Mouse (Mus musculus) T-helper 1 cell (primary cell): ENCODE results near the gene Fyb.

ENCODE experiments used
- in situ Hi-C: fragments of 300-600 bp; cut with MboI, MseI; formaldehyde crosslinking; loops from one replicate; pipeline ENCODE4 v1.15.1; 2025; ENCODE audit warnings: high pct_unique_total_duplicates

Gene Fyb

GRCm38 (mm10) chr15:6635405-6635804, 112.8 kb downstream of the Fyb start:
- in situ Hi-C loops: loop anchor here (25.0 kb wide), 1 partner anchor 398 kb away; no protein-coding TSS in a partner anchor

- in situ Hi-C loops: loop anchor here (25.0 kb wide), 1 partner anchor 405 kb away; no protein-coding TSS in a partner anchor
These were observed 119.6 kb downstream of the Fyb start for GRCm38 (mm10) chr15:6642223-6642622.

GRCm38 (mm10) chr15:6645498-6645897, 122.8 kb downstream of the Fyb start:
- in situ Hi-C loops: loop anchor here (25.0 kb wide), 1 partner anchor 408 kb away; no protein-coding TSS in a partner anchor

- in situ Hi-C loops: loop anchor here (25.0 kb wide), 1 partner anchor 410 kb away; no protein-coding TSS in a partner anchor
These were observed 124.4 kb downstream of the Fyb start for GRCm38 (mm10) chr15:6647066-6647465.

GRCm38 (mm10) chr15:6648757-6649403, 126.2 kb downstream of the Fyb start:
- in situ Hi-C loops: loop anchor here (25.0 kb wide), 1 partner anchor 412 kb away; no protein-coding TSS in a partner anchor

- in situ Hi-C loops: no loop called here
These were observed 130.4 kb downstream of the Fyb start for GRCm38 (mm10) chr15:6653046-6653445.

- in situ Hi-C loops: no loop called here
These were observed 135.4 kb downstream of the Fyb start for GRCm38 (mm10) chr15:6658081-6658480.

- in situ Hi-C loops: no loop called here
These were observed 139.3 kb downstream of the Fyb start for GRCm38 (mm10) chr15:6661951-6662350.

GRCm38 (mm10) chr15:6663991-6664390, 141.3 kb downstream of the Fyb start:
- in situ Hi-C loops: no loop called here

- in situ Hi-C loops: no loop called here
These were observed 143.4 kb downstream of the Fyb start for GRCm38 (mm10) chr15:6666072-6666471.

- in situ Hi-C loops: no loop called here
These were observed 146.3 kb downstream of the Fyb start for GRCm38 (mm10) chr15:6668793-6669437.

GRCm38 (mm10) chr15:6678479-6678878, 155.8 kb downstream of the Fyb start:
- in situ Hi-C loops: no loop called here

GRCm38 (mm10) chr15:6702164-6702563, 179.5 kb downstream of the Fyb start:
- in situ Hi-C loops: loop anchor here (5.0 to 25.0 kb wide), 2 partner anchors 135 to 1465 kb away; partner anchors contain the start of gene Ptger4

- in situ Hi-C loops: loop anchor here (25.0 kb wide), 1 partner anchor 1468 kb away; the partner anchor contains the start of gene Ptger4
These were observed 182.8 kb downstream of the Fyb start for GRCm38 (mm10) chr15:6705351-6705901.

GRCm38 (mm10) chr15:6707551-6707935, 184.9 kb downstream of the Fyb start:
- in situ Hi-C loops: loop anchor here (25.0 kb wide), 1 partner anchor 1470 kb away; the partner anchor contains the start of gene Ptger4

GRCm38 (mm10) chr15:6707936-6708525, 185.4 kb downstream of the Fyb start, which contains the start of gene Rictor:
Gene Rictor (plus strand): TSS chr15:6708379.
- in situ Hi-C loops: loop anchor here (25.0 kb wide), 1 partner anchor 1471 kb away; the partner anchor contains the start of gene Ptger4

- in situ Hi-C loops: loop anchor here (25.0 kb wide), 1 partner anchor 1471 kb away; the partner anchor contains the start of gene Ptger4
These were observed 186.1 kb downstream of the Fyb start for GRCm38 (mm10) chr15:6708526-6709441.

GRCm38 (mm10) chr15:6709618-6710017, 187.0 kb downstream of the Fyb start:
- in situ Hi-C loops: loop anchor here (25.0 kb wide), 1 partner anchor 1472 kb away; the partner anchor contains the start of gene Ptger4

- in situ Hi-C loops: loop anchor here (25.0 kb wide), 1 partner anchor 1473 kb away; the partner anchor contains the start of gene Ptger4
These were observed 187.7 kb downstream of the Fyb start for GRCm38 (mm10) chr15:6710341-6710740.

GRCm38 (mm10) chr15:6711226-6711625, 188.6 kb downstream of the Fyb start:
- in situ Hi-C loops: loop anchor here (25.0 kb wide), 1 partner anchor 1474 kb away; the partner anchor contains the start of gene Ptger4
